Mouse (Mus musculus): ENCODE data around the gene Bfsp2.
A peak's percentile ranks its signal among the peaks of the same experiment; 100 is the strongest.

Bfsp2 gene

GRCm38 (mm10) chr9:103480044-103480576 is at the start of gene Bfsp2:
TSS of gene Bfsp2 (minus strand) at chr9:103480420.
- DNase-seq (ENCODE audit: low spot score in 2 of 2), result no peak

DNA sequence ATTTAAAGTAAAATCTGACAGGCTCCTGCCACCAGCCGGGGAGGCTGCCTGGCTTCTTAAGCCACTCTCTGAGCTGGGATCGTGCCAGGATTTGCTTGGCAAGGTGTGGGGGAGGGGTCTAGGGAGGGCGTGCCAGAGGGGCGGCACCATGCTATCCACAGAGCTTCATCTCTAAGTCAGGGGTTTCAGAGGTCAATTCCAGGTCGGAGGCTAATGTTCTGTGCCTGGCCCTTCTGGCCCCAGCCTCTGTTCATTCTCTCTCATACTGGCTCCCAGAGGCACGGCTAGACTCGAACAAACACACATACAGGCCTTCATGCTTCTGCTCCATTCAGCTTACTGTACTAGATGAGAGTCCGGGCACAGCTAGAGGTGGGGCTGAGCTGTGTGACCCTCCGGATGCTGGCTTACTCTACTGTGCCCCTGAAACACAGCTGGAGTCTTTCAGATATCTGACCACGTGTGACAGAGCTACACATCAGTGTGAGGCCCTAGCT is 44.9 kb upstream of the Bfsp2 start:
- DNase-seq (ENCODE audit: low spot score in 2 of 2), result no peak

GRCm38 (mm10) chr9:103524600-103524999 is 44.4 kb upstream of the Bfsp2 start:
- no peak for DNase-seq (ENCODE audit: low spot score in 2 of 2)

DNA sequence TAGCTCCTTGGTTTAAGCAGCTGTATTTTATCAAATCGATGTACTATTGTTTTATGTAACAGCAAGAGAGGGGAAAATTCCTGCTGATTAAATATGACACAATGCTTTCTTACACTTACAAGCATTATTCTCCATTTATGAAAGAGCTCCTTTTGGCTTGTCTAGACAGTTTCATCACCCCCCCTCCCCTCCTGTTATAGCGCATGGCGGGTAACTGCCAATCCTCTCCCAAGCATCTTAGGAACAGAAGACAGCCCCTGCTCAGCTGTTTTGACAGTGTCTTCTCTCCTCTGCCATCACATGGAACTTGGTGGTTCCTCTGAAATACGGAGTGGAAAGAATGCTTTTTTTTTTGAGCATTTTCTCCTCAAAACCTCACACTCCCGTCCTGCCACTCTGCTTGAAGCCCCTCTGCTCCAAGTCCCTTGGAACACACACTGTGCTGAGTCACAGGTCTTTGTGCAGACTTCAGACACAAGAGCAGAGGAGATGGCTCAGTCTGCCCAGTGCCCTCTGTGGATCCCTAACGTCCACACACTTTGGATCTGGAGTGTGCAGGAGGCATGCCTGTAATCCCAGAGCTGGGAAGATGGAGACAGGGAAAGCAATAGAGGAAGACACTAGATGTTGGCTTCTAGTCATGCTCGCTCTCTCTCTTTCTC is 43.7 kb upstream of the Bfsp2 start:
- no peak for DNase-seq (ENCODE audit: low spot score in 2 of 2)

- no peak for DNase-seq (ENCODE audit: low spot score in 2 of 2)
Measured at GRCm38 (mm10) chr9:103523008-103523407, 42.8 kb upstream of the Bfsp2 start.

GRCm38 (mm10) chr9:103513884-103514283 is 33.7 kb upstream of the Bfsp2 start:
- no peak for DNase-seq (ENCODE audit: low spot score in 2 of 2)

- no peak for DNase-seq (ENCODE audit: low spot score in 2 of 2)
Measured at GRCm38 (mm10) chr9:103512257-103512656, 32.0 kb upstream of the Bfsp2 start.

- no peak for DNase-seq (ENCODE audit: low spot score in 2 of 2)
Measured at GRCm38 (mm10) chr9:103506968-103507584, 26.9 kb upstream of the Bfsp2 start.

- DNase-seq (ENCODE audit: low spot score in 2 of 2), result no peak
Measured at GRCm38 (mm10) chr9:103505067-103505466, 24.8 kb upstream of the Bfsp2 start.

DNA sequence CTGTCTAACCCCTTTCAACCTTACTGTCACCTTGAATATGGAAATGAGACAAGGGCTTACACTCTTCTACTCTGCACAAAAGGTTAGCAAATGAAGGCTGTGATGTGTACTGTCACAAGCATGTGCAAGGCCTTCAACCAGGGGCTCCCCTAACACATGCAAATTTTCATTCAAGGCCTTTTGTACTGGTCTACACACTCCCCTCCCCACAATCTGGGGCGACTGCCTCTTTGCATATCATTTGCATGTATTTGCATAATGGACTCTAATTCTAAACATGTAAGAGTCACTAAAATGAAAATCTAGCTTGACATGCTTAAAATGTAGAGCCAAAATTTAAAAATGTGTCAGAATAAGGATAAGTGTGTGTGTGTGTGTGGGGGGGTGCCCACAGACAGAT is 24.4 kb upstream of the Bfsp2 start:
- no peak for DNase-seq (ENCODE audit: low spot score in 2 of 2)

DNA sequence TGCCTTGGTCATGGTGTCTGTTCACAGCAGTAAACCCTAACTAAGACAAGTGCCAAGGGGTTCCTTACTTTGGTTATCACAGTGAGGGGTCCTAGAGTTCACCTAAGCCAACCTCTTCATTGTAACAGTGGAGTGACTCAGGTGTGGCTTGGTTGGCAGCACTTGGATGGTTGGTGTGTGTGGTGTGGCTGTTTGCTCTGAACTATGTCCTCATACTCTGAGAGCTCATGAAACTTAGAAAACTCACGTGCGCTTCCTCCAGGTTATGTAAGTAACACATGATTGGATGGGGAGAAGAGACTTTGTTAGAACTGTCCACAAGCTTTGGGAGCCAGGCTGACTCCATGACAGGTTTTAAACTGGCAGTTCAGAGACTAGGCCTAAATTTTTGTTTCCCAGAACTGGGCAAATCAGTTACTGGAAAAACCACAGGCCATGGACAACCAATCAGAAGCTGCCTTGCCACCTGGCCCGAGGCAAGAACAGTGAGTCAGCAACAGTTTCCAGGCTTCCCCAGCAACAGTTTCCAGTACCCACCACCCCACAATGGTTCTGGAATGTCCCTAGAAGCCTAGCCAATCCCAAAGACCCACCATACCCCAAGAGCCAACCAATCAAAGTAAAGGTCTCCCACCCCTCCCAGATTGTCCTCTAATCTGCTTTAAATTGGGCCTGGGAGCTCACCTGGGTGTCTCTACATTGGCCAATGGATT is 23.5 kb upstream of the Bfsp2 start:
- no peak for DNase-seq (ENCODE audit: low spot score in 2 of 2)

GRCm38 (mm10) chr9:103502655-103503054 is 22.4 kb upstream of the Bfsp2 start:
- no peak for DNase-seq (ENCODE audit: low spot score in 2 of 2)

- DNase-seq (ENCODE audit: low spot score in 2 of 2), result peak; percentile 49 to 82
Measured at GRCm38 (mm10) chr9:103501861-103502364, 21.7 kb upstream of the Bfsp2 start.

GRCm38 (mm10) chr9:103499366-103499765 is 19.1 kb upstream of the Bfsp2 start:
- no peak for DNase-seq (ENCODE audit: low spot score in 2 of 2)

- no peak for DNase-seq (ENCODE audit: low spot score in 2 of 2)
Measured at GRCm38 (mm10) chr9:103498699-103499098, 18.5 kb upstream of the Bfsp2 start.

DNA sequence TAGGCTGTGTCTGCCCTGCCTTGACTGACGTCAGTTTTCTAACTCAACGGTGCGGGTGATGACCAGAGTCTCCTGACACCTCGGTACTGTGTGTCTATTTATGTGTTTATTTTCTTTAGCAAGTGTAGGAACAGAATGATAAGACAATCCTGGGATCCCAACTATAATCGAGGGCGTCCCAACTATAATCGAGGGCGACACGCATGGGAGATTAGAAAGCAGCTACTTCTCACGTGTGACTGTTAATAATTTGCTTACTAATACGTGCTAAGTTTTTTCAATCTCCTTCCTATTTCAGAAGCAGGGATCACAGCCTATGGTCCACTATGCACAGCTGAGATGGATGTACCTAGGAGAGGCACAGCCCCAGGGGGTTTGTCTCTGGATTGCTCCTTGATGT is 15.2 kb upstream of the Bfsp2 start:
- no peak for DNase-seq (ENCODE audit: low spot score in 2 of 2)

- peak; percentile 55 to 83 for DNase-seq (ENCODE audit: low spot score in 2 of 2)
Measured at GRCm38 (mm10) chr9:103494346-103495020, 14.3 kb upstream of the Bfsp2 start.

DNA sequence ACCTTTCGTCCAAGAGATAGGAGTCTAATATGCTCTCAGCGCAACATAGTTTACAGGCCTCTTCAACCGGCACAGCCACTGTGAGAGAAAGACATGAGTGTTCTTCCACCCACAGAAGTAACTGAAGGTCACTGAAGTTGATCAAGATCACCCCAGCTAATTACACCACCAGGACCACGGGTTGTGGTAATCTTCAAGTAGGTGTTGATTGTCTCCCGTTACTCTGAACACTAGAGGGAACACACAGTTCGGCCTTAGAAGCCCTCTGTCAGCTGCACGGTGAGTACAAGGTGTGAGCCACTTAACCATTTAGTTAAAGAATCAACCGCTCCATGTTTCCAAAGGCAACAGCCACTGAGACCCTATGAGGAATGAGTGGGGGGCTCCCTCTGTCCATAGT is 11.8 kb upstream of the Bfsp2 start:
- DNase-seq (ENCODE audit: low spot score in 2 of 2), result no peak

GRCm38 (mm10) chr9:103490439-103490838 is 10.2 kb upstream of the Bfsp2 start:
- DNase-seq (ENCODE audit: low spot score in 2 of 2), result peak in 1 of 2 experiments; percentile 83

DNA sequence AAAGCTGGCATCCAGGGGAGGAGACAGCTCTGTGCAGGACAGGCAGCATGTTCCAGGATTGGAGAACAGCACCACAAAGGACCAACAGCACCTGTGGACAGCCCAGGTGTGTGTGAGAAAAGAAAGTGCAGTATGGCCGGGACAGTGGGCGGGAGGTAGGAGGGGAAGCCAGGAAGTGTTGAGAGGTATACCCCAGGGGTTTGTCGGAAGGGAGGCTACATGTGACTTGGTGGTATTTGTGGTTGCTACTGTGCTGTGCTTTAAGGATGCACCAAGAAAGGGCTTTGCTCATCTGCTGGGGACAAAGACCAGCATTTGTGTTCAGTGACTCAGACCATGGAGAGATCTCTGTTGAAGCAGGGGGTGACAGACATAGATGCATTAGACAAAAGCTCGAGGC is 9.7 kb upstream of the Bfsp2 start:
- DNase-seq (ENCODE audit: low spot score in 2 of 2), result no peak

GRCm38 (mm10) chr9:103489096-103489495 is 8.9 kb upstream of the Bfsp2 start:
- DNase-seq (ENCODE audit: low spot score in 2 of 2), result no peak

DNA sequence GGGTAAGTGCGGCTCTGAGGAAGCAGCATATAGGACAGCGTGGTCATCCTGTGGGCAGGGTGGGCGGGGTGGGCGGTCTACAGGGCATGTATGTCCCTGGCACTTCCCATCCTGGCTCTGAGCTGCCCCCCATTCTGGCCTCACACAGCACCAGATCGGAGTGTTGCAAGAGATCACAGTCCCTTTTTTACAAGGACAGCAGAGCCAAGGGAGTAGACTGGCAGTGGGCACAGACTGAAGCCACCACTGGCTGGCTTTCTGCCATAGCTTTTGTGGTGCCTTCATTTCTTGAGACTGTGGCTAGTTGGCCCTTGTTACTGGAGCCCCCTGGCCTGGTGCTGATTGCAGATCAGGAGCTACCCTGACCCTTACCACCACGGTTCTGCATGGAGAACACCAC is 6.0 kb upstream of the Bfsp2 start:
- DNase-seq (ENCODE audit: low spot score in 2 of 2), result no peak
